Mouse (Mus musculus): ENCODE results near the gene Rpl11.

DNA sequence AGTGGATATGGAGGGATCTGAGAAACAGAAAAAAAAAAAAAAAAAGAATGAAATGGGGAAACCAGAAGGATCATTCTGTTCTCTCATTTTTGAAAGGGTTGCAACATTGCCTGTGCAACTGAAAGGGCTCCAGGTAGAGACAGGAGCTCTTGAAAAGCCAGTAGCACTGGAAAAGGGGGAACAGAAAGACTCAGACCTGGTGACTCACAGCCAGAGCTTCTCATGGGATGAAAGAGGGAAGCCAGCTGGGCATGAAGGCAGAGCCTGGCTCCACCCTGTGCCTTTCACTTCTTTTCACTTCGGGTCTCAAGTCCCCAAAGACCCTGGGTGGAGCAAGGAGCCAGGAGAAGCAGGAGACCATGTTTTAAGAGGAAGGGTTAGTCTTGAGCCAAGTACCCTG lies 2.8 kb upstream of the Rpl11 start:
- TF ChIP-seq POLR2A (IDR thresholded peaks at IDR 0.05; ENCODE audit: borderline replicate concordance, control insufficient read depth, low read depth, low read length) = no peak
- TF ChIP-seq CTCF (IDR thresholded peaks at IDR 0.05; ENCODE audit: control insufficient read depth, insufficient read depth, low read length) = no peak
